Mouse (Mus musculus): ENCODE measurements around the gene 4930438A08Rik.
"Not testable (repeated sequence)": the region's sequence is repeated elsewhere in the genome, so short reads cannot be mapped to it uniquely, and the experiment has no call there.

Gene 4930438A08Rik

GRCm38 (mm10) chr11:58274572-58274971, at the start of gene 4930438A08Rik:
Gene 4930438A08Rik (plus strand): TSS chr11:58274799.
- no peak for DNase-seq (ENCODE audit: low spot score)

- not testable (repeated sequence) for DNase-seq (ENCODE audit: low spot score)
Observed at GRCm38 (mm10) chr11:58224872-58225271, 49.7 kb upstream of the 4930438A08Rik start.

- peak; percentile 75 for DNase-seq (ENCODE audit: low spot score)
Observed at GRCm38 (mm10) chr11:58225655-58226054, 48.9 kb upstream of the 4930438A08Rik start.

- no peak for DNase-seq (ENCODE audit: low spot score)
Observed at GRCm38 (mm10) chr11:58226425-58226824, 48.2 kb upstream of the 4930438A08Rik start.

GRCm38 (mm10) chr11:58228021-58228420, 46.6 kb upstream of the 4930438A08Rik start:
- DNase-seq (ENCODE audit: low spot score), result not testable (repeated sequence)

- no peak for DNase-seq (ENCODE audit: low spot score)
Observed at GRCm38 (mm10) chr11:58230396-58230910, 44.1 kb upstream of the 4930438A08Rik start.

GRCm38 (mm10) chr11:58231156-58231555, 43.4 kb upstream of the 4930438A08Rik start:
- no peak for DNase-seq (ENCODE audit: low spot score)

- DNase-seq (ENCODE audit: low spot score), result not testable (repeated sequence)
Observed at GRCm38 (mm10) chr11:58234551-58234950, 40.0 kb upstream of the 4930438A08Rik start.

GRCm38 (mm10) chr11:58235152-58235551, 39.4 kb upstream of the 4930438A08Rik start:
- no peak for DNase-seq (ENCODE audit: low spot score)

- DNase-seq (ENCODE audit: low spot score), result peak; percentile 33
Observed at GRCm38 (mm10) chr11:58238840-58239791, 35.5 kb upstream of the 4930438A08Rik start.

- DNase-seq (ENCODE audit: low spot score), result no peak
Observed at GRCm38 (mm10) chr11:58247294-58247693, 27.3 kb upstream of the 4930438A08Rik start.

- DNase-seq (ENCODE audit: low spot score), result no peak
Observed at GRCm38 (mm10) chr11:58249203-58249981, 25.2 kb upstream of the 4930438A08Rik start.

GRCm38 (mm10) chr11:58250550-58250949, 24.0 kb upstream of the 4930438A08Rik start:
- DNase-seq (ENCODE audit: low spot score), result no peak

GRCm38 (mm10) chr11:58254411-58254810, 20.2 kb upstream of the 4930438A08Rik start:
- DNase-seq (ENCODE audit: low spot score), result no peak

GRCm38 (mm10) chr11:58257816-58258215, 16.8 kb upstream of the 4930438A08Rik start:
- DNase-seq (ENCODE audit: low spot score), result no peak

- DNase-seq (ENCODE audit: low spot score), result no peak
Observed at GRCm38 (mm10) chr11:58260156-58260555, 14.4 kb upstream of the 4930438A08Rik start.

GRCm38 (mm10) chr11:58261826-58262225, 12.8 kb upstream of the 4930438A08Rik start:
- no peak for DNase-seq (ENCODE audit: low spot score)

GRCm38 (mm10) chr11:58262336-58262735, 12.3 kb upstream of the 4930438A08Rik start:
- DNase-seq (ENCODE audit: low spot score), result no peak

GRCm38 (mm10) chr11:58263516-58263915, 11.1 kb upstream of the 4930438A08Rik start:
- DNase-seq (ENCODE audit: low spot score), result no peak

- no peak for DNase-seq (ENCODE audit: low spot score)
Observed at GRCm38 (mm10) chr11:58264546-58264945, 10.1 kb upstream of the 4930438A08Rik start.

- DNase-seq (ENCODE audit: low spot score), result no peak
Observed at GRCm38 (mm10) chr11:58268285-58268684, 6.3 kb upstream of the 4930438A08Rik start.

- no peak for DNase-seq (ENCODE audit: low spot score)
Observed at GRCm38 (mm10) chr11:58275756-58276155, 1.2 kb downstream of the 4930438A08Rik start.
